Mouse (Mus musculus) hematopoietic stem cell, adult 5-6 weeks (primary cell): ENCODE measurements around the gene Slc25a23. TPM values are rescaled to one million over a fixed set of nuclear protein-coding genes. Genes with fewer than 3 reads are reported as not detected.

Source experiments
- ATAC-seq, 2 experiments: fragments of 125-278 bp in 1 of 2; replicated peaks in 1 of 2; 2 replicates each; pipeline ENCODE4 v1.8.0; 2016 to 2017; ENCODE audit warnings: inconsistent platforms in 2 of 2, mild to moderate bottlenecking in 2 of 2, moderate number of reproducible peaks in 2 of 2, low read depth in 1 of 2, moderate TSS enrichment in 1 of 2; ENCODE audit not compliant: low FRiP score in 2 of 2, poor library complexity in 2 of 2, severe bottlenecking in 2 of 2, insufficient read depth in 1 of 2, low TSS enrichment in 1 of 2
- total RNA-seq: library from RNA; stranded (forward); fragments of 172-1452, 232-1000 nt; gene quantifications from 2 replicates; pipeline ENCODE4 v1.2.3, GENCODE M21; 2017

Gene Slc25a23
- total RNA-seq: 5.1 and 9.7 TPM in 2 replicates

DNA sequence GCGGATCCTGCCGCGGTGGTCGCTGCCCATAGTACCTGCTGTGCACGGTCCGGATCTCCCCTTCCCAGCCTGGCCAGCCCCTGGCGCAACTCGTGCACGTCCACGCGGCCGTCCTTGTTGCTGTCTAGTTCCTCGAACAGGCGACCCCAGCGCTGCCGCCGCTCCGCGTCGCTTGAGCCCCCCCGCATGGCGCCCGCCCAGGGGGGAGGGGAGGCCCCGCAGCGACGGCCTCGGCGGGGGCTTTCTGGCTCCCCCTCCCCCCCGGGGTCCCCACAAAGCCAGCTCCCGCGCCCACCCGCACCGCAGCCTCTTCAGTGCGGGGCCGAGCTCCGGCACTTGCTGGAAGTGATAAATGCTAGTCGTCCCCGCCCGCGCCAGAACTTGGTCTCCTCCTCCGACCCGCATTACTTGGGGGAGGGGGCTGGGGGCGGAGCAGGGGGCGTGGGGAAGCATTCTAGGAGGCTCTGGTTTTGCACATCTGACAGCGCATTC, at the start of gene Slc25a23:
TSS of gene Slc25a23 (minus strand) at position 378 of the 492 bp plus-strand sequence.
- ATAC-seq: peak in 1 of 2 experiments; percentile 14; a peak in 1 of 4 replicates

DNA sequence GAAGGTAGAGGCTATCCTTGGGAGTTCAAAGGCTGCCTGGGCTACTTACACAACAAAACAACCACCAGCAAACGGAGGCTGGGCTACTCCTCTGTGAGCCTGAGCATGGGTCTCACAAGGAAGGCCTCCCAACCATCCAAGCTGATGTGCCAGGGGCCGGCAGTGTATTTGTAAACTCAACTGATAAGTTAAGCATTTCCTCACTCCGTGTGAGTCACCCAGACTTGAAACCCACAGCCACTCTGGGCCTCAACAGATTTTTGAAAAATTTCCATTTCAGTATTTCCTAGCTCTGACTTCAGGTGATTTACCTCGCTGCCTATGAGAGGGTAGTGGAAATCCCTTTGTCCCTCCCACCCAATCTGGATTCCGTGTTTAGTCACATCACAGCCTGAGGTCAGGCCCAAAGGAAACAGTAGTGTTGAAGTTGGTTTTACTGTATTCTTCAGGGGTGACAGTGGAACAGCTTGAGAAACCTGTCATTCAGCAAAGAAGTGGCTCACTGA, 49.1 kb upstream of the Slc25a23 start:
- ATAC-seq: no peak

DNA sequence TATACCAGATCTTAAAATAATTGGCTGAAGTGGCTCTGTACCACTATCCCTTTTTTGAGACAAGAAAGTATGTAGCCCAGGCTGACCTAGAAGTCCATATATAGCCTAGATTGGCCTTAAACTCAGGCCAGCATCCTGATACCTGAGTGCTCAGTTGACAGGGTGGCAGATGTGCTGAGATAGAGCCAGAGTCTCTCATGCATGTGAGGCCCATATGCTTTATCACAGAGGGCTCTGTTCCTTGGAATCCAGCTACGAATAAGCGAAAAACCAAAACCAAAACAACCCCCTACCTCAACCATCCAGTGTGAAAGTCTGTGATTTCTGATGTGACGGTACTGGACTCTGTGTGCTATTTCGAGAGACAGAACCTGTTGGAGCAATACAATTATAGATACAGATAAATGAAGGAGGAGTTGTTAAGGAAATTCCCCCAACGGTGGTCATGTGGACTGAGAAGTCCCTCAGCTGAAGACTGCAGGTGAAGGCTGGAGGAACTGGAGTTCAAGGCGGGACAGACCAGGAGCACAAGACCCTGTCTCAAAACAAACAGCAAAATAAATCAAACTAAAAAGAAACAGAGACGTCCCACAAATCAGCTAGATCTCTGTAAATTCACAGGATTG, 48.5 kb upstream of the Slc25a23 start:
- no peak for ATAC-seq

DNA sequence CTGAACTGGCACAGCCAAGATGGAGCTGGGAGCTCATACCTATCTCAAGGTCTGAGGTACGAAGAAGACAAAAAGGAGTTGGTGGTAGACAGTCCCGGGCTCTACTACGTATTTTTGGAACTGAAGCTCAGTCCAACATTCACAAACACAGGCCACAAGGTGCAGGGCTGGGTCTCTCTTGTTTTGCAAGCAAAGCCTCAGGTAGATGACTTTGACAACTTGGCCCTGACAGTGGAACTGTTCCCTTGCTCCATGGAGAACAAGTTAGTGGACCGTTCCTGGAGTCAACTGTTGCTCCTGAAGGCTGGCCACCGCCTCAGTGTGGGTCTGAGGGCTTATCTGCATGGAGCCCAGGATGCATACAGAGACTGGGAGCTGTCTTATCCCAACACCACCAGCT, 47.4 kb upstream of the Slc25a23 start:
- ATAC-seq: no peak

DNA sequence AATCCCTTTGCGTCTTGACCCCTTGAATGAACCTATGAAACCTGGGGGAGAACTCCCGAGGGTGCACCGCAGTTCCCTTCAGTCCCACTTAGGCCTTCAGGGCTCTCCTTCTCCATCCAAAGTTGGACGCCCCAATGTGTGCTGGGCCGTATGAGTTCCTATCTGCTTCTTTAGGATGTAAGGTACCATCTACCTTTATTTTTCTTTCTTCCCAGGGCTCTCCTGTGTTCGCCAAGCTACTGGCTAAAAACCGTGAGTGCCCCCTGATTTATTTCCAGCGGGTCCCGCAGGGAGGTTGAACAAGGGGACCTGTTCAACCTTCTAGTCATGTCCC, 46.3 kb upstream of the Slc25a23 start:
- ATAC-seq: 0 out of 4 replicates have a peak, but pooled peaks of 1 of the 2 experiments have one; percentile 4

DNA sequence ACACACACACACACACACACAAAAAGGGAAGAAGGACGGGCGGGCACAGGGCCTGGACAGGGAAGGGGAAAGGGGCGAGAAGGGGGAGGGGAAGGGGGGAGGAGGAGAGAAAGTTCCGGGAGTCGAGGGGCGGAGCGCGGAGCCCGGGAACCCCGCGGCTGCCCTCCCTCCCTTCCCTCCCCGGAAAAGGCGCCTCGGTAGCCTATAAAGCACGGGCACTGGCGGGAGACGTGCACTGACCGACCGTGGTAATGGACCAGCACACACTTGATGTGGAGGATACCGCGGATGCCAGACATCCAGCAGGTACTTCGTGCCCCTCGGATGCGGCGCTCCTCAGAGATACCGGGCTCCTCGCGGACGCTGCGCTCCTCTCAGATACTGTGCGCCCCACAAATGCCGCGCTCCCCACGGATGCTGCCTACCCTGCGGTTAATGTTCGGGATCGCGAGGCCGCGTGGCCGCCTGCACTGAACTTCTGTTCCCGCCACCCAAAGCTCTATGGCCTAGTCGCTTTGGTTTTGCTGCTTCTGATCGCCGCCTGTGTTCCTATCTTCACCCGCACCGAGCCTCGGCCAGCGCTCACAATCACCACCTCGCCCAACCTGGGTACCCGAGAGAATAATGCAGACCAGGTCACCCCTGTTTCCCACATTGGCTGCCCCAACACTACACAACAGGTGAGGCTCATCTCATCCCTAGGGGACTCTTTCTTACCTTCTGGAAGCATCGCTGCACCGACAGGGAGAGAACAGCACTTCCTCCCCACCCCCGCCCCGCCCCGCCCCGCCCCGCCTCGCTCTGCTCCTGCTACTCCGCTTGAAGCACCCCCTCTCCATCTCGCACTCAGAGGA, 45.7 kb upstream of the Slc25a23 start, which contains the start of gene Tnfsf9:
TSS of gene Tnfsf9 (plus strand) at position 145 of the 854 bp plus-strand sequence.
- ATAC-seq: peak; percentile 39 to 63

DNA sequence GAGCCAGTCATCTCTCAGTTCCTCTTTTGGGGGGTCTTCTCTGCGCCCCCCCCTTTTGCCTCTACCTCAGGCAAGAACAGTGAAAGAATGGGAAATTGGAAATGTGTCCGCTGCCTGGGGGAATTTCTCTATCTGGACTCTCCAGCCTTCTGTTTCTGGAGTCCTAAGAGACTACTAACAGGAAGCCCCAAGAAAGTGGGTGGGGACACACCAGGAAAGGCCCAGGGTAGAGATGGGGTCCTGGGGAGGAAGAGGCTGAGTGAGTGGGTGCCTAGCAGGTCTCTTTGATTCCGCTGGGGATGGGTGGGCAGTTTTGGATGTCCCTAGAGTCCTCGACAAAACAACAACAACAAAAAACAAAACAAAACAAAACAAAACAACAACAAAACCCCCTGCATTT, 44.8 kb upstream of the Slc25a23 start:
- no peak for ATAC-seq

DNA sequence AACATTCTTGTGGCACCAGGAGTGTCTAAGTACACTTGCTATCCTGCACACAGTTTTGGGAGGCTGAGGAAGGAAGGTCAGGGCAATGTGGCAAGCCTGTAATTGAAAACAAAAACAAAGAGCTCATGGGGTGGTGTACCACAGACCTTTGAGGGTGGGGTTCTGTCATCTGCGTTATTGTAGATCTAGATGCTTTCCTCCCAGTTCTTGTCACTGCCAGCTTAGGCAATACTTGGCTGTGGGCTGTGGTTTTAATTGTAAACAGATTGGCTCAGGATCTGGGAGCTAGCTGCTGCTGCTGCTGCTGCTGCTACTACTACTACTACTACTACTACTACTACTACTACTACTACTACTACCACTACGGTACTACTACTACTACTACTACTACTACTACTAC, 42.6 kb upstream of the Slc25a23 start:
- no peak for ATAC-seq

DNA sequence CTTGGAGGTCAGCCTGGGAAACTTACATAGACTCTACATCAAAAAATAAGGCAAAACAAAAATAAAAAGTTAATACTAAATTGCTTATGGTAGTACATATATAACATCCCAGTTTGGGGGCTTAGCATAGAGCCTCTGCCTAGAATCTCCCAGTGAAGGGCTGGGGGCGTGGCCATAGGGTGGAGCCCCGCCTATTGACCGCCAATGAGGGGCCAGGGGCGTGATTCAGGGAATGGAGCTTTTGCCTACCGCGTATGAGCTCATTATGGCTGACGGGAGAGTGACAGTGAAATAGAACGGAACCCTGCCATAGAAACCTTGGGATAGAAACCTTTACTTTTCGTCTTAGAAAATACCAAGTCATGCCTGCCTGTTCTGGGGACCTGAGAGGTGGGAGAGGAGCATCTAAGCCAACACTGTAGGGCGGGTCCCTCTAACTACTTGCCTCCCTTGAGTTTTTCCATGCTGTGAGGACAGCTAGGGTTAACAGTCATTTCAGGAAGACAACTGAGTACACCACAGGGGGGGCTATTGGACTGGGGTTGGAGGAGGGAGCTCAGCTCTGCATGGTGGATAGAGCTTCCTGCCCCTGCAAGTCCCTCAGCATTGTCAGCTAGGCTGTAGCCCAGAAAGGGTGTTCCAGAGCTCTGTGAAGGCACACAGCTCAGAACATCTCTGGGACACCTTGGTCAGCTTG, 40.1 kb upstream of the Slc25a23 start:
- no peak for ATAC-seq

DNA sequence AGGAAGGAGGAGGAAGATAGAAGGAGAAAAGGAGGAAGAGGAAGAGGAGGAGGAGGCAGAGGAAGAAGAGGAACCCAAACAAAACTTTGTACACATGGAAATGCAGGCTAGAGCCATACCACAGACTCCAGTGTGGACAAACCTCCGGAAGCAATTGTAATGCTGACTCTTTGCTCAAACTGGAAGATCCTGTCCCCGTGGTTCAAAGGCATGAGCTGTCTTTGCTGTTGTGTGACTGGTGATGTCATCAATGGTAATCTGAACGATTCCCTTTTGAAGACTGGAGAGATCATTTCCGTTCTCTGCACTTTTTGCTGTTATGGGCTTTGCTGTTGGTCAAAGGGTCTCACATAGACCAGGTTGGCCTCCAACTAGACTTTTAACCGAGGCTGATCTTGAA, 38.7 kb upstream of the Slc25a23 start:
- no peak for ATAC-seq

DNA sequence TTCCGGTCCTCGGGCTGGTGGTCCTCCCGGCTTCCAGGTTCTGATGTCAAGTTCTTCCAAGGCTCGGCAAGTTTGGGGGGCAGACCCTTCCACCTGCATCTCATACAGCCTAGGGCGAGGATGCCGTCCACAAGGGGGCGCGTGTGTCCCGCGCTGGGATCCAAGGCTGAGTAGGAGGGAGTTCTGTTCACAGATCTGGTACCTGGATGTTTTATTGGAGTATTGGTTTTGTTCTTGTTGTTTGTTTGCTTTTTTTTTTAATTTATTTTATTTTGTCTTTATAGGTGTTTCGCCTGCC, 36.9 kb upstream of the Slc25a23 start:
- ATAC-seq: peak; percentile 71 to 82

DNA sequence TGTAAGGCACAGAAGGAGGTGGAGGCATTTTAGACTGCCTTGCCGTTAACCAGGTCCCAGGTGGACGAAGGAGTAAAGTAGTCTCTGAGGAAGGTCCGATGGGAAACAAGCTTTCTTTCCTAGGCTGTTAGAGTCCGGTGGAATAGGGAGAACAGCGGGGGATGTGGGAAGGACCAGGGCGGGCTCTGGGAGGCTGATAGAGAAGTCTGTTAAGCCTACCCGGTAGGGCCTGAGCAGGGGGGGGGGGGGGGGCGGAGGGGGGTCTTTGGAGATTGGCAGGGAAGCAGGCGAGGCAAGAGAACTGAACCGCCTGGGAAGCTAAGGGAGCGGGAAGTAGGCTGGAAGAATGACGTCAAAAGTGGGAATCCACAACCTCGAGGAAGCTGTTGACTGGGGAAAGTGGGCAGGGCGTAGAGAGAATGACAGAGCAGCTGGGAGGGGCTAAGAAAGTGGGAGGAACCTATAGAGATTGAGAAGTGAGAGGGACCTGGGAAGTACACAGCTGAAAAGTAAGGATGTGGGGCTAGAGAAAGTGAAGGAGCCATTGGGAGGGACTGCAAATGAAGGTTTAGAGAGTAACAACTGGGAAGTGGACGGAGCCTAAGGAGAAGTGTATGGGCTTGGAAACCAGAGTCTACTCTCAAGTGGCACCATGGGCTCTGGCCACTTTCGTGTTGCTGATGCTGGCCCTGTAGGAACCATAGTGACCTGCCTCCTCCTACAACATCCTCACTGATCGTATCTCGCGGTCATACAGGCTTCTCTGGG, 36.4 kb upstream of the Slc25a23 start:
- ATAC-seq: peak; percentile 81

DNA sequence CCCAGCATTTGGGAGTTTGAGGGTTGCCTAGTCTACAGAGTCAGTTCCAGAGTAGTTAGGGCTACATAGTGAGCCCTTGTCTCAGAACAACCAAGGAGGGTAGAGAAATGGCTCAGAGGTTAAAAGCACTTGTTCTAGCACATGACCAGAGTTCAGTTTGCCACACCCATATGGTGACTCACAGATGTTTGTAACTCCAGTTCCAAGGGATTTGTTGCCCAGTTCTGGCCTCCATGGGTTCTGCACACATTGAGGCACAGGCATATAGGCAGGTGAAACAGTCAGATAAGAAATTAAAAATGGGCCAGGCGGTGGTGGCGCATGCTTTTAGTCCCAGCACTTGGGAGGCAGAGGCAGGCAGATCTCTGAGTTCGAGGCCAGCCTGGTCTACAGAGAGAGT, 34.6 kb upstream of the Slc25a23 start:
- ATAC-seq: no peak

DNA sequence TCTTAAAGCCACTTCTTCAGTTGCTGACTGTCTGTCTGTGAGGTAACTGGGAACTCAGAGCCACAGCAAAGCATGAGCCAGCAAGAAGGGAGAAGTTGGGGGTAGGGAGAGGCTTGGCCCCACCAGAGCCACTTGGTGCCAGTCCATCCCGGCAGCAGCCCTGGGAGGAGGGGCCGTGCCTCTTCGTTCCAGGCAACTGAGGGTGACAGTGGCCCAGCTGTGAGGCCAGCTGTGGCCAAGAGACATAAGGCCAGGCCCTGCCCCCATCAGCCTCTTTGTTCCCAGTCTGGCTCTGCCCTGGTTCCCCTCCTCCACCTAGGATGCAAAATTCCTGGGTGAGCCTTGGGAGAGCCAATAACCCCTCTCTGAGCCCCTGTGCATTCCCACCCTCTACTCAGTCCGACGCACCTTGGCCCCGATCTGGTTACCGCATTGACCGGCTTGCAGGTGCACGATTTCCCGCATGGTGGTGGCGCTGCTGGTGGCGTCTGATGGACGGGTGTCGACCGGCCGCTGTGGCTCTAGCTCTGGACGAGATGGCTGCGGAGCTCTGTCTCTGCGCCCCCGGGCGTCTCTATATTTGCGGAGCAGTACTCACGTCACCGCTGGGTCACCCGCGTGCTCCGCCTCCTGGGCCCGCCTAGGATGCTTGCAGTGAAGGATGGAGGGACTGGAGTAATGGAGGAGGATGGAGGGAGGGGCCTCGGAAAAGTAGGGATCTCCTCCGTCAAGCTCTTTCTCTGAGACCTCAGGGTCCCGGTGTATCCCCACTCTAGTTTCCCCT, 27.6 kb upstream of the Slc25a23 start, which contains the start of gene Tubb4a:
TSS of gene Tubb4a (minus strand) at position 734 of the 784 bp plus-strand sequence.
- peak; percentile 38 to 44; a peak in 3 of 4 replicates for ATAC-seq

DNA sequence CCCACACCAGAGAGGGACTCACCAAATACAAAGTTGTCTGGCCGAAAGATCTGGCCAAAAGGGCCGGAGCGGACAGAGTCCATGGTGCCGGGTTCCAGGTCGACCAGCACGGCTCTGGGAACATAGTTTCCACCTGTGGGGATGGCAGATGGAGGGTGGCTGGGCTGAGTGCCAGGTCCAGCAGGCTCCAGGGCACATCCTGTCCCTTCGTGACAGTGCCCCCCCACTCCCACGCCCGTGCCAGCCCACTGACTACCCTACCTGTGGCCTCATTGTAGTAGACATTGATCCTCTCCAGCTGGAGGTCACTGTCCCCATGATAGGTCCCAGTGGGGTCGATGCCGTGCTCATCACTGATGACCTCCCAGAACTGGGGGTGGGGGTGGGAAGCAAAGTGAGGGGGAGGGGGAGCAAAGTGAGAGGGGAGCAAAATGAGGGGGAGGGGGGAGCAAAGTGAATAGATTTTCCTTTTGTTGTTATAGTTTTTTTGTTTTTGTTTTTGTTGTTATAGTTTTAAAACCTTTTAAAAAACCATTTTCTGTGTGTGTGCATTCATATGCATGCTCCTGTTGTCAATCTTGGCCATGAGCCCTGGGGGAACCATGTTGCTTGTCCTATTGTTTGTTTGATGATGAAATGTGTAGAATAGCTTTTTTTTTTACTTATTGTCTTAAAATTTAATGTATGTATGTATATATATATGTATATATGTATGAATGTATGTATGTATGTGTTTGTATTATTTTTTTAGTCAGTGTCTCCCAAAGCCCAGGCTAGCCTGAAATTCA, 26.5 kb upstream of the Slc25a23 start:
- no peak for ATAC-seq

DNA sequence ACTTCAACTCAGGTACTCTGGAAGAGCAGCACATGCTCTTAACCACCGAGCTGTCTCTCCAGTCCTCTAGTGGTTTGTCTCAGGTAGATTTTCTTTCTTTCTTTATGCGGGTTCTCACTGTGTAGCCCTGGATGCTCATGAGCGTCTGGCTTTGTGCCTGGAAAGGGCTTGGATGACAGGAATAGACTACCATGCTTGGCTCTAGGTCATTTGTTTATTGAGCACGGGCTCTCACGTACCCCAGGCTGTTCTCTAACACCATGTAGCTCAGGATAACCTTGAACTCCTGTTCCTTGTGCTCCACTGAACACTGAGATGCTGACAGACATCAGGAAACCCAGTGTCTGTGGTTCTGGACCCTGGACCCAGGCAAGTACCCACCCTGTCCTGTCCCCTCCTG, 22.8 kb upstream of the Slc25a23 start:
- ATAC-seq: no peak
